Mouse (Mus musculus) forebrain, embryonic 13.5 days (tissue): ENCODE measurements around the gene Srcin1. TPM values are rescaled to one million over a fixed set of nuclear protein-coding genes. Genes with fewer than 3 reads are reported as not detected.

ENCODE experiments used
- ATAC-seq: fragments of 200-750 bp; cut with Nextera tagmentation; 2 replicates; pipeline ENCODE4 v1.8.0; 2017
- H3K27ac ChIP-seq: fragments of 300-500 bp; sonication (generic); 2 replicates; pipeline ENCODE4 v1.5.1; 2015; ENCODE audit warnings: inconsistent platforms, mild to moderate bottlenecking, moderate library complexity
- H3K27me3 ChIP-seq: fragments of 300-500 bp; sonication (generic); 2 replicates; pipeline ENCODE4 v1.6.1; 2015; ENCODE audit warnings: mild to moderate bottlenecking, inconsistent platforms
- H3K36me3 ChIP-seq: fragments of 300-500 bp; sonication (generic); 2 replicates; pipeline ENCODE4 v1.6.1; 2015; ENCODE audit warnings: mild to moderate bottlenecking, inconsistent platforms; ENCODE audit not compliant: poor library complexity, severe bottlenecking
- H3K4me1 ChIP-seq: fragments of 300-500 bp; sonication (generic); 2 replicates; pipeline ENCODE4 v1.6.1; 2015; ENCODE audit warnings: inconsistent platforms
- H3K4me2 ChIP-seq: fragments of 300-500 bp; sonication (generic); 2 replicates; pipeline ENCODE4 v1.6.1; 2015; ENCODE audit warnings: inconsistent platforms, mild to moderate bottlenecking, moderate library complexity
- H3K4me3 ChIP-seq: fragments of 300-500 bp; sonication (generic); 2 replicates; pipeline ENCODE4 v1.5.1; 2015; ENCODE audit warnings: mild to moderate bottlenecking, inconsistent platforms
- H3K9ac ChIP-seq: fragments of 300-500 bp; sonication (generic); 2 replicates; pipeline ENCODE4 v1.6.1; 2015; ENCODE audit warnings: mild to moderate bottlenecking, inconsistent platforms
- H3K9me3 ChIP-seq: fragments of 300-500 bp; sonication (generic); replicated peaks from 2 replicates; pipeline ENCODE4 v1.6.1; 2016; ENCODE audit warnings: inconsistent platforms
- WGBS: fragments of 180-500 bp; shearing (Covaris S2); methylation state at CpG from one replicate; pipeline ENCODE4 v1.1.7; 2015; 5-methylcytosine and 5-hydroxymethylcytosine counted together
- polyA plus RNA-seq: library from polyadenylated mRNA; unstranded; fragments of >200 nt; fragmentation: Nextera tagmentation; extraction: Ambion mirVana; gene quantifications from 2 replicates; pipeline ENCODE4 v1.2.1, GENCODE M21; 2015

Gene Srcin1
- polyA plus RNA-seq, 1 experiment from 2014 or later, result 5.6 TPM

DNA sequence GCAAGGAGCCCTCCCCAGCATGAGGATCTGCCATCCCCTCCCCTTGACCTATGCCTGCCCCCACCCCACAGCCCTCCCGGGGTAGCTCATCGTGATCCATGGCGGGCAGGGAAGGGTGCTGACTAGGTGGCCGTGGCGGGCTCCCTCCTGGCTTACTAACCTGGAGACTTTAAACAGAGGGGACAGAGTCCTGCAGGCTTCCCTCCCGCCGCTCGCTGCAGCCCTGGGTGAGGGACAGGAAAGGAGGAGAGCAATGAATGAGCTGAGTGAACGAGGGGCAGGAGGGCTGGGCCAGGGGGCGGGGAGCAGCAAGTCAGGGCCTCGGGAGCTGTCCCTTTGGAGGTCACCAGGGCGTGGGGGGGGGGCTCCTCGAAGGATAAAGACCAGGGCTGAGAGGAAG is 9.4 kb downstream of the Srcin1 start:
- WGBS, result 4% methylated on average over 13 of the region's 13 CpGs
- Histone ChIP-seq H3K4me2 (peak overlapping the region; percentile 32), H3K4me3 (peak overlapping the region; percentile 8; the same call in 1 of the 2 replicates), H3K9me3 (no peaks in the 10 kb centered on the region), H3K27me3 (peaks cover 2% of the 10 kb centered on the region; the same call in 1 of the 2 replicates), H3K9ac (peak overlapping the region; percentile 48; the same call in 1 of the 2 replicates), H3K36me3 (no peaks in the 10 kb centered on the region), H3K4me1 (peaks cover 93% of the 10 kb centered on the region), H3K27ac (no peak overlapping the region)
- no peak for ATAC-seq

DNA sequence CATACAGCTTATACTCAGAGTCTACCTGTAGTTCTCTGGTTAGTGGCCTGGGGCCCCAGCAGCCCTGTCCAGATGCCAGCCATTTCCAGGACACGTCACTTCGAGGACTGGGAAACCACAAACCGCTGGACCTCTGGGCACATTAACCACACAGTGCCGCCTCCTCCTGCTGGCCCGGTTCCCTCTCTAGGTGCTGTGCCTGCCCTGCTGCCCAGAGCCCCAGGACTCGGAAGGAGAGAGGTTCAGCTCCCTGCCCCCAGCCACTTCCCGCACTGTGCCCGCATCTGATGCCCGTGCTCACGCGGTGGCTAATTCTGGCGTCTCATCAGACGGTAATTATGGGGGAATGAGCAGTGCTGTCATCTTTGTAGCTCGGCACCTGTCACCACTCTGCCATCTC is 12.3 kb downstream of the Srcin1 start:
- Histone ChIP-seq H3K4me3 (no peak overlapping the region), H3K27ac (no peak overlapping the region), H3K4me2 (peak overlapping the region; percentile 29), H3K4me1 (peaks cover 91% of the 10 kb centered on the region), H3K9ac (peak overlapping the region; percentile 34), H3K9me3 (no peaks in the 10 kb centered on the region), H3K27me3 (peaks cover 2% of the 10 kb centered on the region; the same call in 1 of the 2 replicates), H3K36me3 (no peaks in the 10 kb centered on the region)
- WGBS, result 32% methylated on average over 14 of the region's 14 CpGs
- no peak for ATAC-seq

- H3K27ac ChIP-seq, result peak overlapping the region; percentile 35; the same call in 1 of the 2 replicates
- H3K27me3 ChIP-seq, result peaks cover 2% of the 10 kb centered on the region; the same call in 1 of the 2 replicates
- no peak overlapping the region for H3K4me2 ChIP-seq
- no peaks in the 10 kb centered on the region for H3K9me3 ChIP-seq
- WGBS, result 51% methylated on average over 3 of the region's 3 CpGs
- no peak for ATAC-seq
- H3K9ac ChIP-seq, result no peak overlapping the region
- no peak overlapping the region for H3K4me3 ChIP-seq
- H3K4me1 ChIP-seq, result peaks cover 91% of the 10 kb centered on the region
- H3K36me3 ChIP-seq, result no peaks in the 10 kb centered on the region
Observed at GRCm38 (mm10) chr11:97562536-97562935, 13.4 kb downstream of the Srcin1 start.

DNA sequence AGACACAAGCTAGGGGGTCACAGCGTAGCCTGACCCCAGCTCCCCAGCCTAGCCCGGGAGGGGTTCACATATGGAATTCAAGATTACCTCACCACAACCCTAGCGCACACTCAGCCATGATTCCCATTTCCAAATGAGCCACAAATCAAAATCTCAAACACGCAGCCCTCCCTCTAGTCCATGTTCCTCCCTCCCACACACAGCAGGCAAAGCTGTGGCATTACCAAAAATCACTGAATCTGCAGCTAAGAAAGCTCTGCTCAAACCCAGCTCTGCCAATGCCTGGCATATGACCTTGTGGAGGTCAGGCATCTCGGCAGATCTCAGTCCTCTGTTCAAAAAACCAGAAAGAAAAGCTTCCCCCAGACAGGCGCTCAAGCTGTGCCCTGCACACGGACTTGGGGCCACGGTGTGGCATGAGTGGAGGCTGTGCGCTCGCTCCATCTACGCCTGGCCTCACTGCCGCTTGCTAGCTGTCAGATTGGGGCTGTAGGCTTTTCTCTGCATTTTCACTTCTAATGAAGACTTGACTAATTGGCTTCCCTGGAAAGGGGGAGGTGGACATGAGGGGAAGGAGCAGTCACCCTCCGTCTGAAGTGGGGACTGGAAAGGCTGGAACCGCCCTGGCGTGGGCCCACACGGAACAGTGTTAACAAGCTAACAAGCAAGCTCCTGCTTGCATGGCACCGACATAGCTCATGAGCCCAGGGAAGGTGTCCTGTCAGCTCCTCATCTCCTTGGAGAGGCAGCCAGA is 15.6 kb downstream of the Srcin1 start:
- peak overlapping the region; percentile 47 for H3K9ac ChIP-seq
- H3K36me3 ChIP-seq, result no peaks in the 10 kb centered on the region; the same call in 1 of the 2 replicates
- H3K27me3 ChIP-seq, result no peaks in the 10 kb centered on the region
- H3K4me2 ChIP-seq, result peak overlapping the region; percentile 17
- no peak overlapping the region for H3K4me3 ChIP-seq
- no peaks in the 10 kb centered on the region for H3K9me3 ChIP-seq
- H3K27ac ChIP-seq, result peak overlapping the region; percentile 48
- H3K4me1 ChIP-seq, result peaks cover 89% of the 10 kb centered on the region
- no peak for ATAC-seq
- 25% methylated on average over 17 of the region's 17 CpGs for WGBS

GRCm38 (mm10) chr11:97559549-97559948 is 16.4 kb downstream of the Srcin1 start:
- WGBS, result 36% methylated on average over 4 of the region's 4 CpGs
- Histone ChIP-seq H3K9ac (peak overlapping the region; percentile 47; the same call in 1 of the 2 replicates), H3K27ac (peak overlapping the region; percentile 20; the same call in 1 of the 2 replicates), H3K27me3 (no peaks in the 10 kb centered on the region), H3K4me3 (no peak overlapping the region), H3K4me2 (no peak overlapping the region), H3K9me3 (no peaks in the 10 kb centered on the region), H3K36me3 (no peaks in the 10 kb centered on the region; the same call in 1 of the 2 replicates), H3K4me1 (peaks cover 81% of the 10 kb centered on the region)
- no peak for ATAC-seq

- no peak overlapping the region for H3K4me3 ChIP-seq
- H3K27me3 ChIP-seq, result no peaks in the 10 kb centered on the region
- H3K9ac ChIP-seq, result peak overlapping the region; percentile 21; the same call in 1 of the 2 replicates
- ATAC-seq, result no peak
- 66% methylated on average over 4 of the region's 4 CpGs for WGBS
- H3K4me1 ChIP-seq, result peaks cover 69% of the 10 kb centered on the region
- H3K27ac ChIP-seq, result 0 out of 2 replicates have a peak overlapping the region, but pooled peaks have one; percentile 6
- H3K4me2 ChIP-seq, result no peak overlapping the region
- no peaks in the 10 kb centered on the region for H3K9me3 ChIP-seq
- no peaks in the 10 kb centered on the region; the same call in 1 of the 2 replicates for H3K36me3 ChIP-seq
Observed at GRCm38 (mm10) chr11:97557885-97558284, 18.1 kb downstream of the Srcin1 start.

GRCm38 (mm10) chr11:97556569-97557408 is 19.2 kb downstream of the Srcin1 start:
- H3K4me3 ChIP-seq, result no peak overlapping the region
- no peak overlapping the region for H3K4me2 ChIP-seq
- H3K27me3 ChIP-seq, result peaks cover 6% of the 10 kb centered on the region
- peaks cover 73% of the 10 kb centered on the region for H3K4me1 ChIP-seq
- H3K27ac ChIP-seq, result peak overlapping the region; percentile 51; the same call in 1 of the 2 replicates
- H3K9me3 ChIP-seq, result no peaks in the 10 kb centered on the region
- WGBS, result 12% methylated on average over 7 of the region's 7 CpGs
- ATAC-seq, result peak; percentile 52; the same call in 1 of the 2 replicates
- peaks cover under 1% of the 10 kb centered on the region; the same call in 1 of the 2 replicates for H3K36me3 ChIP-seq
- 0 out of 2 replicates have a peak overlapping the region, but pooled peaks have one; percentile 14 for H3K9ac ChIP-seq

DNA sequence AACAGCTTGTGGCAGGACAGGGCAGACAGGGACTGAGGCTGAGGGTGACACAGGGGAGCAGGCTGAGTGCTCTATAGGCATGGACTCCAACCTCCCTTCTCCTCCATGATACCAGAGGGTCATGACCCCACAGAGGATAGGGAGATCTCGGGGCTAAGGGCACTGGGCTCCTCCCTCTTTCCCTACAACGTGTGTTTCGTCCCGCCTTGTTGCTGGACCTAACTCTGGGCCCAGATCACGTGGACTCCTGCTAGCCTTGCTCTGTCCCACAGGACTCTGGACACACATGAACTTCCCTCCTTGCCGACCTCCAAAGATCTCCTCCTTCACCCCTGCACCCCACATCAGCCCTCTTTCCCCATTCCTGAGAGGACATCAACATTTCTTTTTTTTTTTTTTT is 20.8 kb downstream of the Srcin1 start:
- Histone ChIP-seq H3K27me3 (peaks cover 22% of the 10 kb centered on the region), H3K27ac (no peak overlapping the region), H3K4me2 (no peak overlapping the region), H3K4me3 (no peak overlapping the region), H3K9ac (no peak overlapping the region), H3K36me3 (peaks cover 9% of the 10 kb centered on the region), H3K9me3 (no peaks in the 10 kb centered on the region), H3K4me1 (peaks cover 69% of the 10 kb centered on the region)
- no peak for ATAC-seq
- 46% methylated on average over 6 of the region's 6 CpGs for WGBS

GRCm38 (mm10) chr11:97552151-97552550 is 23.8 kb downstream of the Srcin1 start:
- peaks cover 12% of the 10 kb centered on the region for H3K36me3 ChIP-seq
- H3K27ac ChIP-seq, result no peak overlapping the region
- no peak overlapping the region for H3K4me3 ChIP-seq
- ATAC-seq, result no peak
- H3K9ac ChIP-seq, result no peak overlapping the region
- 13% methylated on average over 8 of the region's 8 CpGs for WGBS
- no peaks in the 10 kb centered on the region for H3K9me3 ChIP-seq
- H3K27me3 ChIP-seq, result peaks cover 51% of the 10 kb centered on the region
- peaks cover 49% of the 10 kb centered on the region for H3K4me1 ChIP-seq
- no peak overlapping the region for H3K4me2 ChIP-seq

DNA sequence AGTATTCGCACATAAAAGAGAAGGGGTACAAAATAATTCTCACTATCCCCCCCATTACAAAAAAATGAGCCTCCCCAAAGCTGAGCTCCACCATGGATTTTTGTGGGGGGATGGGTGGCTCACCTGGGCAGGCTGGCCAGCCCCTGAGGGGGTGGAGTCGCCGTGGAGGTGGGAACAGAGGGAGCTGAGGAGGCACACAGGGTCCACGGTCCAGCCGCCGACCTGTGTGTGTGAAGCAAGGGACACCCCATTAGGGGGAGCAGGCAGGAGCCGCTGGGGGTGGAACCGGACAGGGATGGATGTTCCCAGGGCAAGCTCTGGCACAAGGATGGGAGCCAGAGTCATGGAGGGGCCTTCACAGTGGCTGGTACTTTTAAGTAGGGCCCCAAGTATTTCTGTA is 27.2 kb downstream of the Srcin1 start:
- no peaks in the 10 kb centered on the region for H3K9me3 ChIP-seq
- ATAC-seq, result no peak
- no peak overlapping the region for H3K27ac ChIP-seq
- no peak overlapping the region for H3K9ac ChIP-seq
- 44% methylated on average over 8 of the region's 8 CpGs for WGBS
- H3K4me2 ChIP-seq, result no peak overlapping the region
- no peak overlapping the region for H3K4me3 ChIP-seq
- peaks cover 70% of the 10 kb centered on the region for H3K27me3 ChIP-seq
- peaks cover 17% of the 10 kb centered on the region for H3K36me3 ChIP-seq
- H3K4me1 ChIP-seq, result peaks cover 50% of the 10 kb centered on the region

DNA sequence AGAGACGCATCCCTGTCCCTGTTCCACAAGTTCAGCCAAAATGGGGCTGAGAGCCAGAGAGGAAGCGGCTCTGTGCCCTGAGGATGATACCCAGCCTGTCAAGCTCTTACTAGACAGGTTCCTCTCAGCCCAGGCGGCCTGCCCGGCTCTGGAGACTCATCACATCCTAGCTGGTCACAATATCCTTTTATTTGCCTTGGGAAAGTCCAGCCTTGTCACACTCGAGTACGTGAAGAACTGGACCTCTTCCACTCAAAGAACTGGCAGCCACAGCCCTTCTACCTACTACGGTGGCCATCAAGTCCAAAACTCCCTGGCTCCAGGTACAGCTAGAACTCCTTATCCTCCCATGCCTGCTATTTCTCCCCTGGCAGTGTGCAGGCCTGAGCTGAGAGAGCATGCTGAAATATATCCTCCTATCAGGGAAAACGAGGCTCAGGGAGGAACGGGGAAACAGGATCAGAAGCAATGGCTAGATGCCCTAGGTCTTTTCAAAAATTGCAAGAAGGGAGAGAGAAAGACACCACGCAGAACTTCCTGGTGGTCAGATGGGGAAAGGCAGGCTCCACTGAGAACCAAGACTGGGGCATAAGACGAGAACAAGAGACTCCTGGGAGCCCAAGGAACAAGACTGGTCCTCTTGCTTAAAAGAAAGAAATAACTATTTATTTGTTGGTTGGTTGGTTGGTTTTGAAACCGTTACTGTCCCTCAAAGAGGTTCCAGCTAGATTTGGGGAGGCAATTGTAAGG is 27.9 kb downstream of the Srcin1 start:
- 69% methylated on average over 12 of the region's 12 CpGs for WGBS
- no peak for ATAC-seq
- Histone ChIP-seq H3K27me3 (peaks cover 70% of the 10 kb centered on the region), H3K36me3 (peaks cover 22% of the 10 kb centered on the region), H3K9ac (no peak overlapping the region), H3K9me3 (no peaks in the 10 kb centered on the region), H3K4me3 (no peak overlapping the region), H3K4me1 (peaks cover 54% of the 10 kb centered on the region), H3K27ac (no peak overlapping the region), H3K4me2 (no peak overlapping the region)
